Mouse (Mus musculus) heart, postnatal 0 days (tissue): Measurements from ENCODE around the gene Plekhh2. TPM values are rescaled to one million over a fixed set of nuclear protein-coding genes. Genes with fewer than 3 reads are reported as not detected.

ENCODE experiments used
- ATAC-seq: fragments of 200-750 bp; cut with Nextera tagmentation; 2 replicates; pipeline ENCODE4 v1.8.0; 2017; ENCODE audit warnings: low read depth, moderate number of reproducible peaks, moderate library complexity; ENCODE audit not compliant: insufficient read depth
- DNase-seq: peaks from one replicate; pipeline ENCODE4 v3.0.0-alpha.2; 2016; ENCODE audit warnings: low spot score
- H3K27ac ChIP-seq: fragments of 300-500 bp; sonication (generic); 2 replicates; pipeline ENCODE4 v1.5.1; 2014; ENCODE audit warnings: low read depth, mild to moderate bottlenecking
- H3K27me3 ChIP-seq: fragments of 300-500 bp; sonication (generic); 2 replicates; pipeline ENCODE4 v1.6.1; 2014; ENCODE audit warnings: low read length, mixed read lengths; ENCODE audit not compliant: control insufficient read depth, insufficient read depth
- H3K36me3 ChIP-seq: fragments of 300-500 bp; sonication (generic); replicated peaks from 2 replicates; pipeline ENCODE4 v1.6.1; 2014; ENCODE audit warnings: low read length, mixed read lengths; ENCODE audit not compliant: control insufficient read depth, insufficient read depth
- H3K4me1 ChIP-seq: fragments of 300-500 bp; sonication (generic); 2 replicates; pipeline ENCODE4 v1.6.1; 2014; ENCODE audit warnings: antibody characterized with exemption; ENCODE audit not compliant: control insufficient read depth, insufficient read depth
- H3K4me2 ChIP-seq: fragments of 300-500 bp; sonication (generic); 2 replicates; pipeline ENCODE4 v1.6.1; 2014; ENCODE audit warnings: low read depth, mild to moderate bottlenecking, low read length, moderate library complexity
- H3K4me3 ChIP-seq: fragments of 300-500 bp; sonication (generic); 2 replicates; pipeline ENCODE4 v1.5.1; 2014; ENCODE audit warnings: low read depth, low read length
- H3K9ac ChIP-seq: fragments of 300-500 bp; sonication (generic); replicated peaks from 2 replicates; pipeline ENCODE4 v1.6.1; 2014; ENCODE audit warnings: low read depth, low read length, mixed read lengths
- H3K9me3 ChIP-seq: fragments of 300-500 bp; sonication (generic); replicated peaks from 2 replicates; pipeline ENCODE4 v1.6.1; 2016; ENCODE audit warnings: low read length; ENCODE audit not compliant: control insufficient read depth
- CTCF ChIP-seq: IDR thresholded peaks from 2 replicates; pipeline ENCODE4 v1.5.1; 2016; ENCODE audit warnings: antibody characterized with exemption, control low read depth, low read depth
- EP300 ChIP-seq: IDR thresholded peaks from 2 replicates; pipeline ENCODE4 v1.6.1; 2016; ENCODE audit warnings: antibody characterized with exemption, low read depth
- WGBS: fragments of 180-500 bp; shearing (Covaris S2); extraction: QIAGEN DNeasy Blood & Tissue Kit; methylation state at CpG from one replicate; pipeline ENCODE4 v1.1.7; 2014; 5-methylcytosine and 5-hydroxymethylcytosine counted together
- polyA plus RNA-seq: library from polyadenylated mRNA; unstranded; fragments of >200 nt; fragmentation: Nextera tagmentation; extraction: Ambion mirVana; gene quantifications from 2 replicates; pipeline ENCODE4 v1.2.1, GENCODE M21; 2015
- total RNA-seq: library from RNA; depleted of rRNA; stranded (reverse); fragments of >200 nt; gene quantifications from 2 replicates; pipeline ENCODE4 v1.2.3, GENCODE M21; 2014; ENCODE audit warnings: low replicate concordance

The Plekhh2 gene
- total and polyA plus RNA-seq, 2 experiments from 2014 or later: 0.68 to 1.6 TPM

- no peak for DNase-seq
- 75% methylated on average over 6 of the region's 6 CpGs for WGBS
Measured at GRCm38 (mm10) chr17:84621209-84621608, 109.5 kb downstream of the Plekhh2 start.

GRCm38 (mm10) chr17:84622028-84622427, 110.3 kb downstream of the Plekhh2 start:
- no peaks in the 10 kb centered on the region for H3K9me3 ChIP-seq
- no peak overlapping the region for H3K9ac ChIP-seq
- no peak overlapping the region for H3K4me3 ChIP-seq
- ATAC-seq (no peak), DNase-seq (no peak)
- no peak for TF ChIP-seq CTCF
- TF ChIP-seq EP300: no peak
- H3K4me2 ChIP-seq: no peak overlapping the region
- H3K4me1 ChIP-seq: no peaks in the 10 kb centered on the region; the same call in 1 of the 2 replicates
- no peak overlapping the region for H3K27ac ChIP-seq
- 69% methylated on average over 4 of the region's 4 CpGs for WGBS
- H3K27me3 ChIP-seq: no peaks in the 10 kb centered on the region
- H3K36me3 ChIP-seq: no peaks in the 10 kb centered on the region

More at GRCm38 (mm10) chr17:84621209-84621608, 109.5 kb downstream of the Plekhh2 start:
- Histone ChIP-seq H3K4me2 (no peak overlapping the region), H3K27me3 (no peaks in the 10 kb centered on the region), H3K9ac (no peak overlapping the region), H3K9me3 (no peaks in the 10 kb centered on the region), H3K4me3 (no peak overlapping the region), H3K36me3 (no peaks in the 10 kb centered on the region), H3K4me1 (no peaks in the 10 kb centered on the region), H3K27ac (no peak overlapping the region)
- TF ChIP-seq EP300: no peak
- TF ChIP-seq CTCF: no peak
- ATAC-seq: no peak

- 59% methylated on average over 2 of the region's 2 CpGs for WGBS
- H3K9me3 ChIP-seq: no peaks in the 10 kb centered on the region
Measured at GRCm38 (mm10) chr17:84622873-84623272, 111.2 kb downstream of the Plekhh2 start.

GRCm38 (mm10) chr17:84626276-84626856, 114.7 kb downstream of the Plekhh2 start, which contains the start of gene Dync2li1:
Gene Dync2li1, plus strand, starts transcription at chr17:84626496.
- Histone ChIP-seq H3K36me3 (no peaks in the 10 kb centered on the region), H3K9me3 (no peaks in the 10 kb centered on the region), H3K4me1 (no peaks in the 10 kb centered on the region; the same call in 1 of the 2 replicates), H3K4me2 (peak within 1 kb of the TSS; percentile 80), H3K27ac (no peak within 1 kb of the TSS), H3K27me3 (no peaks in the 10 kb centered on the region), H3K9ac (peak within 1 kb of the TSS; percentile 50), H3K4me3 (peak within 1 kb of the TSS; percentile 60)
- DNase-seq: peak; percentile 94
- under 1% methylated on average over 25 of the region's 25 CpGs for WGBS
- peak; percentile 97 for ATAC-seq
- TF ChIP-seq CTCF (no peak), EP300 (no peak)

More at GRCm38 (mm10) chr17:84622873-84623272, 111.2 kb downstream of the Plekhh2 start:
- Histone ChIP-seq H3K27me3 (no peaks in the 10 kb centered on the region), H3K4me3 (no peak overlapping the region), H3K36me3 (no peaks in the 10 kb centered on the region), H3K27ac (no peak overlapping the region), H3K4me1 (no peaks in the 10 kb centered on the region; the same call in 1 of the 2 replicates), H3K4me2 (no peak overlapping the region), H3K9ac (no peak overlapping the region)
- ATAC-seq: no peak
- TF ChIP-seq CTCF (no peak), EP300 (no peak)
- DNase-seq: no peak

GRCm38 (mm10) chr17:84626857-84627305, 115.2 kb downstream of the Plekhh2 start:
- ATAC-seq (0 out of 2 replicates have a peak, but pooled peaks have one; percentile 31), DNase-seq (no peak)
- Histone ChIP-seq H3K9ac (peak overlapping the region; percentile 50; the same call in 1 of the 2 replicates), H3K4me2 (peak overlapping the region; percentile 80), H3K27ac (no peak overlapping the region), H3K27me3 (no peaks in the 10 kb centered on the region), H3K9me3 (no peaks in the 10 kb centered on the region), H3K36me3 (no peaks in the 10 kb centered on the region), H3K4me1 (no peaks in the 10 kb centered on the region; the same call in 1 of the 2 replicates), H3K4me3 (peak overlapping the region; percentile 60)
- 37% methylated on average over 9 of the region's 9 CpGs for WGBS
- TF ChIP-seq CTCF (no peak), EP300 (no peak)
